Mouse (Mus musculus) spleen, adult 2 months (tissue): ENCODE data around the gene Fstl5. TPM values are rescaled to one million over a fixed set of nuclear protein-coding genes. Genes with fewer than 3 reads are reported as not detected.

Source experiments
- DNase-seq, 2 experiments: peaks; one replicate each; pipeline versions ENCODE4 v3.0.0 to v3.0.0-alpha.2; 2012 to 2021; ENCODE audit warnings: low spot score in 2 of 2, low read depth in 1 of 2
- H3K27ac ChIP-seq: fragments of 200-500 bp; 2 replicates; pipeline ENCODE4 v1.5.1; 2012; ENCODE audit warnings: low read length, inconsistent platforms; ENCODE audit not compliant: insufficient read depth
- H3K27me3 ChIP-seq: fragments of 200-500 bp; 2 replicates; pipeline ENCODE4 v1.6.1; 2012; ENCODE audit warnings: mild to moderate bottlenecking, moderate library complexity, low read length, inconsistent platforms; ENCODE audit not compliant: control insufficient read depth, insufficient read depth
- H3K36me3 ChIP-seq: fragments of 200-500 bp; 2 replicates; pipeline ENCODE4 v1.6.1; 2012; ENCODE audit warnings: mild to moderate bottlenecking, low read length, inconsistent platforms; ENCODE audit not compliant: control insufficient read depth, insufficient read depth
- H3K4me1 ChIP-seq: fragments of 200-500 bp; 2 replicates; pipeline ENCODE4 v1.6.1; 2011; ENCODE audit warnings: inconsistent platforms; ENCODE audit not compliant: control insufficient read depth, insufficient read depth, insufficient read length
- H3K4me3 ChIP-seq: fragments of 200-500 bp; 2 replicates; pipeline ENCODE4 v1.5.1; 2011; ENCODE audit warnings: mild to moderate bottlenecking, inconsistent platforms; ENCODE audit not compliant: insufficient read depth, insufficient read length; ENCODE audit errors: extremely low read depth
- CTCF ChIP-seq: fragments of 200-500 bp; IDR thresholded peaks from 2 replicates; pipeline ENCODE4 v1.5.1; 2011; ENCODE audit warnings: mild to moderate bottlenecking, inconsistent platforms; ENCODE audit not compliant: insufficient read depth, insufficient read length, insufficient replicate concordance; ENCODE audit errors: extremely low read depth
- POLR2A ChIP-seq: fragments of 200-500 bp; IDR thresholded peaks from 2 replicates; pipeline ENCODE4 v1.6.1; 2011; ENCODE audit warnings: low read depth, low read length, inconsistent platforms
- WGBS: fragments of 180-500 bp; shearing (Covaris S2); methylation state at CpG from one replicate; pipeline ENCODE4 v1.1.7; 2018; 5-methylcytosine and 5-hydroxymethylcytosine counted together
- polyA plus RNA-seq: library from polyadenylated mRNA; depleted of rRNA; stranded (reverse); fragments of >200 nt; gene quantifications from 2 replicates; pipeline ENCODE4 v1.2.3, GENCODE M21; 2012

Gene Fstl5
- polyA plus RNA-seq, 1 experiment = not detected

DNA sequence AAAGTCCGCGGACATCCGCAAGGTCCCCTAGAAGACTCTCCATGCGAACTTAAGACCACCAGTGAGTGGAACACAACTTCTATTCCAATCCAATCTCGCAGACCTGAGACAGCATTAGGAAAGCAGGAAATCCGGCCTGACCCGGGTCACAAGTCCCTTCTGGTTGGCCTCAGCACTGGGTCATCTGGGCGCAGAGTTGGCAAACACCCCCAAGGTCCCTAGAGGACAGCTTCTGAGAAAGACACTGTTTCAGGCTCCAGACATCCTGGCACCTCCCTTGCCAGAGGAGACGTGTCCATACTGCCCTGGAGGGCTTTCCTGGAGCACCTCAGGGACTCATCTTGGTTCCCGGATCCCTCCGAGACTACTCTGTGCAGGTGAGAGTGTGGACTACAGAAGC is 73.8 kb downstream of the Fstl5 start:
- H3K4me1 ChIP-seq = no peaks in the 10 kb centered on the region
- WGBS = 88% methylated on average over 11 of the region's 11 CpGs
- DNase-seq = no peak
- H3K27me3 ChIP-seq = no peaks in the 10 kb centered on the region
- H3K27ac ChIP-seq = no peak overlapping the region
- TF ChIP-seq POLR2A = no peak
- no peak for TF ChIP-seq CTCF
- H3K36me3 ChIP-seq = no peaks in the 10 kb centered on the region
- H3K4me3 ChIP-seq = no peak overlapping the region

DNA sequence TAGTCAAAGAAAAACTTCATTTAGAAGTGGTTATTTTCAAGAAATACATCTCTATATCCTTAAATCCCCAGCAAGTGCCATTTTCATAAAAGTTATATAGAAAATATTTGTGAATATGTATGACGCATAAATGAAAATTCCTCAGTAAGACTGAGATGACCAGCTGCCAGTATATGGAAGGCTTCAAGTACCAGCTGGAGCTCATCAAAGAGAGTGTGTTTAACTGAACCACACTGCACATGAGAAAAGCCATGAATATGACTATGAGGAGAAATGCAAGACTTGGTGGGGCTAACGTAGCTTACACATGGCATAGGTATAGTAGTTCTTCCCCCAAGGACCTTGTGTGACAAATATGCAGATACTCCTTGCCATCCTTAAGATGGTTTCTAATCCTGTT is 164.8 kb downstream of the Fstl5 start:
- no peak overlapping the region for H3K27ac ChIP-seq
- no peaks in the 10 kb centered on the region for H3K27me3 ChIP-seq
- H3K4me1 ChIP-seq = no peaks in the 10 kb centered on the region
- WGBS = 91% methylated on average over 2 of the region's 2 CpGs
- DNase-seq = no peak
- no peak for TF ChIP-seq POLR2A
- TF ChIP-seq CTCF = no peak
- H3K36me3 ChIP-seq = no peaks in the 10 kb centered on the region
- H3K4me3 ChIP-seq = no peak overlapping the region

DNA sequence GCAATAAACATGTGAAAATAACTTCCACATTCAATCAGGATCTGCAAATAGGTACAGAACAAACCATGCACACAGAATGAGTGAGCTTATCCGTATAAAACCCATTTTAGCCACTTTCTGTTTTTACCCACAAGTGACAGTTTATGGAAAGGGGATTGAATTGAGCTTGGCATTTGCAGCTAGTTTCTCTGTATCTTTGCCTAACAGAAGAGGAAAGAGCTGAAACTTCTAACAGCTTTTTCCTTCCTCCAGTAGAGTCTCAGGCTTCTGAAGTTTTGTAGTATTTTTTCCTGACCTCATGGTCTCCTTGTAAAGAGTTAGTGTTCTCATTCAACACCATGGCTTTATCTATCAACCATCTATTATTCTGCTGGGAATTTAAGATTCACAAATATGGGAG is 177.3 kb downstream of the Fstl5 start:
- no peak for TF ChIP-seq POLR2A
- WGBS = 52% methylated on average over 1 of the region's 1 CpGs

DNA sequence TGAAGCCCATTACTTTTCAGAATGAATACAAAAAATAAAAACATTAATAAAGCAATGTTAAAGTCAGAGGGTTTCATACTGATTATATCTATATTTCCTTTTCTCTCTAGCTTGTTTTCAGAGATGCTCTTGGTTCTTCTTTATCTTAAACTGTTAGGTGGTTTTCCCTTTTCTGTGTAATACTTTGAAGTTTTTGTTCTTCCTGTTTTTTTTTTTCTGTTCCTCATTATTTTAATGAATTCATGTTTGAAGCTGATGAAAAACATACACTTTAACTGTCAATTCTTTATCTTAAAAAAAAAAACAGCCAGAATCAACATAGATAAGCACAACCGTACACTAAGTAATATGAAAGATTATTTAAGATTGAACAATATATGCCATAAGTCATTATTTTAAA is 218.9 kb downstream of the Fstl5 start:
- Histone ChIP-seq H3K27me3 (no peaks in the 10 kb centered on the region), H3K4me1 (no peaks in the 10 kb centered on the region), H3K36me3 (no peaks in the 10 kb centered on the region), H3K4me3 (no peak overlapping the region), H3K27ac (no peak overlapping the region)
- TF ChIP-seq POLR2A (no peak), CTCF (no peak)
- 83% methylated on average over 1 of the region's 1 CpGs for WGBS
- DNase-seq = no peak

More for the DNA sequence above, 177.3 kb downstream of the Fstl5 start:
- no peaks in the 10 kb centered on the region for H3K36me3 ChIP-seq
- no peaks in the 10 kb centered on the region for H3K4me1 ChIP-seq
- H3K4me3 ChIP-seq = no peak overlapping the region
- no peaks in the 10 kb centered on the region for H3K27me3 ChIP-seq
- H3K27ac ChIP-seq = no peak overlapping the region
- no peak for DNase-seq

DNA sequence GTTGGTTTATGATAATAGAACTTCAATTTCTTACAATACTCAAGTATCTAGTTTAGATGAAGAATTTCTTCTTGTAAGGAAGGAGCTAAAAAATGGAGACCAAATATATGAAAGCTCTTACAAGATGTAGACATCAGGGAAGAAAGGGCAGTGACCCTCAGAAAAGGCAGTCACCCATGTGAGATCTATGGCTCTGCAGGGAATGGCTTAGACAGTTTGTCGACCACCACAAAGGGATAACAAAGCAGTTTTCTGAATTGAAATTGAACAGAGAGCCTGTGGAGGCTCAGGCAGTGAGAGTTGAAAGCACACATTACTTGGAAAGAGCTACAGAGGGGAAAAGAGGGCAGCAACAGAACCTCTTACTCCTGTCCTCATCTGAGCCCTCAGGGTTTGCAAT is 220.3 kb downstream of the Fstl5 start:
- Histone ChIP-seq H3K4me3 (no peak overlapping the region), H3K27ac (no peak overlapping the region), H3K4me1 (no peaks in the 10 kb centered on the region), H3K36me3 (no peaks in the 10 kb centered on the region), H3K27me3 (no peaks in the 10 kb centered on the region)
- TF ChIP-seq POLR2A = no peak
- no peak for TF ChIP-seq CTCF
- no peak for DNase-seq
- 55% methylated on average over 1 of the region's 1 CpGs for WGBS

DNA sequence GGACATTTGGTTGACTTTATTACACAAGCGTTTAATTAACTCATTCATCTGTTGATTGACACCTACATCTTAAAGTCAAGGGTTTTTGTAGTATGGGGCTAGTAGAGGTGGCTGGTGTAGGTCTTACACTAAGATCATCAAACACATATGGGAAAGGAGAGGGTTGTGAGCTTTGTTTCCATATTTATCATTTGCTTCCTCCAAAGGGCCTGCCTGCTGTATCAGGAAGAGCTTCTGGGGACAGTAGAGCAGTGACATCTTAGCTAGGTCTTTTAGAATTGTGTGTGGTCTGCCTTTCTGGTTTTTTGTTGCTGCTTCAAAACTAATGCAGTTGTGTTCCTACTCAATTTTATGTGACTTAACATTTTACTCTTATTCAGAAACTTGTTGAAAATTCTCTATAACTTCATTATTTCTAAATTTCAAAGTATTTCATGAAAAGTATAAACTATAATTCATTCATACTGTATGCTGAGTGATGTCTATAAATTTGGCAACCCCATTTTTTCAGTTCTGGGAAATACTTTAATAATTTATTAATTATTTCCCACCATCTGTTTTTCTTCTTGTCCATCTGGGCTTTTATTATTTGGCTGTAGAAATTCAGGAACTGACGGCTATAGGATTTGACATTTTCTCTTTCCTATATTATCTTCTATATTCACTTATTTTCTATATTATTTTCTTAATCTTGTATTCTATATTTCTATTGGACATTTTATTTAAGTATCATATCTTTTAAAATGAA is 227.1 kb downstream of the Fstl5 start:
- WGBS = 95% methylated on average over 2 of the region's 2 CpGs
- TF ChIP-seq CTCF = no peak
- TF ChIP-seq POLR2A = no peak

DNA sequence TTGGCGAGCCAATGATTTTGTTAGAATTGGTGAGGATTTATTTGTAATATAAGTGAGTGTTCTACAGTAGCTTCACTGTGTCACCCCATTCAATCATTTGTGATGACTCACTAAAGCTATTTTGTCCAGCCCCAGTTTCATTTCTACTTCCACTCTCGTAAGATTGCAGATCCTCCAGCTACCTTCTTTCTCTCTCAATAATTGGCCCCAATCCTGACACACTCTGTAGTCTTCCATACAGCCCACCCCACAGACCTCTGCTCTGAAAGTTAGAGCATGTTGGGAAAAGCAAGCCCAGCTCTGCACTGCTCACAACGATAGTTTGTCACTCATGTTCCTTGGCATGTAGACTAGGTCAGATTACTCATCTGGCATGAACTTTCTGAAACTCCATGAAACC is 242.9 kb downstream of the Fstl5 start:
- 85% methylated on average over 3 of the region's 3 CpGs for WGBS
- DNase-seq = no peak
- Histone ChIP-seq H3K4me3 (no peak overlapping the region), H3K36me3 (no peaks in the 10 kb centered on the region), H3K27me3 (no peaks in the 10 kb centered on the region), H3K4me1 (no peaks in the 10 kb centered on the region), H3K27ac (no peak overlapping the region)
- no peak for TF ChIP-seq CTCF
- no peak for TF ChIP-seq POLR2A

More for the DNA sequence above, 227.1 kb downstream of the Fstl5 start:
- no peaks in the 10 kb centered on the region for H3K36me3 ChIP-seq
- no peak for DNase-seq
- no peak overlapping the region for H3K27ac ChIP-seq
- no peak overlapping the region for H3K4me3 ChIP-seq
- H3K27me3 ChIP-seq = no peaks in the 10 kb centered on the region
- no peaks in the 10 kb centered on the region for H3K4me1 ChIP-seq
